Mouse (Mus musculus): Measurements from ENCODE around the gene Olfr552. TPM values are rescaled to one million over a fixed set of nuclear protein-coding genes. Genes with fewer than 3 reads are reported as not detected.
"Not testable (repeated sequence)": the region's sequence is repeated elsewhere in the genome, so short reads cannot be mapped to it uniquely, and the experiment has no call there.

Gene Olfr552
- total RNA-seq (2021): 0.19 TPM in 1 of 2 replicates, not detected in the other
- long read RNA-seq: 0 reads

DNA sequence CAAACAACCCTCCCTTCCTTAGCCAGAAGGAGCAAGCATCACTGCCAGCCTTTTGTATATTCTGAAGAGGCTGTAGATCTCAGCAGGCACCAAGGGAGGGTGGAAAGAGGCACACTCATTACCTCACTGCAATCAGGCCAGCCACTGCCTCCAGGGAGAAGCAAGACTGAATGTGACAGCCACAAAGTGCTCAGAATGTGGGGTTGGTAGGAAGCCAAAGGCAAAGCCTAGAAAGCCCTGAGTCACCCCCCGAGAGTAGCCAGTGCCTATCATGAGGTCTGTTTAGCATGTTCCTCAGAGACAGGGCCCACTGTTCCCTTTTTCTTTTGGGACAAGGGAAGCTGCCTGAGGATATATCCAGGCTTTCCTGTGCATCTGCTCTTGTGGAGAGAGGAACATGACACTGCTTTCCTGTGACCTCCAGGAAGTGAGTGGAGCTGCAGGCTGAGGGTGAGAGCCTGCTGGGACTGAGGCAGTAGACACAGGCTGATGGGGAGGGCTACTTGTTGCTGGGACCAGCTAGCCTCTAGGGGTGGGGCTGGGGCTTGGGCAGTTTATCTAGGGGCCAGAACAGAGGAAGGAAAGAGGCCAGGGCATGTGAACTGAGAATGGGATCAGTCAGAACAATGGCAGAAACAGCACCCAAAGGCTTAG lies at the start of gene Olfr552:
Olfr552 (plus strand) TSS at position 393 of the 654 bp plus-strand sequence.
- DNase-seq: no peak

DNA sequence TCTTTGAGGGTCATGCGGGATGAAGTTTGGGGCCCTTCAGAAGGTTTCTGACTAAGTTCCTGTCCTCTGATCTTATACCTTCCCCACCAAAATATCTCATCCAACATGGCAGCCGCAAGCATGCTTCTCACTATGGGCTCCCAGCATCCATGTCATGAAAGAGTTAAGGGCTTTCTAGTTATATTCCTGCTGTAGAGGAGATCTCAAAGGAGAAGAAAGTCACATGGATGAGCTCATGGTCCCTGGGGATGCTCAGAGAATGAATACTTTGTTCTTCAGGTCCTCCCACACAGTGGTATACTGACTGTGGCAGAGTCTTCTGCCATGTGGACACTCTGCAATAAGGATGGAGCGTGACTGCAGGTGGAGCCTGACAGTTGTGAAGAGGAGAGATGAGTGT lies 48.0 kb upstream of the Olfr552 start, which contains the start of gene Olfr549:
Olfr549 (plus strand) TSS at position 301 of the 400 bp plus-strand sequence.
- no peak for DNase-seq

DNA sequence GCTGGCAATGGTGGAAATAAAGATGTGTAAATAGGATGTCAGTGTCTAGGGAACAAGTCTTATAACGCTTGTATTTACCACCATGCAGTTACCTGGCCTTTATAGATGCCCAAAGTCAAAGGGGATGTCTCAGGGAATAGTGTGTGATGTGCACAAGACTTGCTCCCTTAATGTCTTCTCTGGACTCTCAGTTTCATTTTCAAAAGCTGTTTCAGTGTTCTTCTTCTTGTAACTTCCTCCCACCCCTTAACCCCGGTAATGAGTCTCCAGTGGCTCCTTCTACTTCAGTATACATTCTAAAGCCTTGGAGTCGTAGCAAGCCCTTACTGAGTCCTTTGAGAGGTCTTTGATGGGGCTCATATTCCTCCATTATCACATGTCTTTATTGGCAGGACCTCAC lies 44.3 kb upstream of the Olfr552 start:
- DNase-seq: no peak

DNA sequence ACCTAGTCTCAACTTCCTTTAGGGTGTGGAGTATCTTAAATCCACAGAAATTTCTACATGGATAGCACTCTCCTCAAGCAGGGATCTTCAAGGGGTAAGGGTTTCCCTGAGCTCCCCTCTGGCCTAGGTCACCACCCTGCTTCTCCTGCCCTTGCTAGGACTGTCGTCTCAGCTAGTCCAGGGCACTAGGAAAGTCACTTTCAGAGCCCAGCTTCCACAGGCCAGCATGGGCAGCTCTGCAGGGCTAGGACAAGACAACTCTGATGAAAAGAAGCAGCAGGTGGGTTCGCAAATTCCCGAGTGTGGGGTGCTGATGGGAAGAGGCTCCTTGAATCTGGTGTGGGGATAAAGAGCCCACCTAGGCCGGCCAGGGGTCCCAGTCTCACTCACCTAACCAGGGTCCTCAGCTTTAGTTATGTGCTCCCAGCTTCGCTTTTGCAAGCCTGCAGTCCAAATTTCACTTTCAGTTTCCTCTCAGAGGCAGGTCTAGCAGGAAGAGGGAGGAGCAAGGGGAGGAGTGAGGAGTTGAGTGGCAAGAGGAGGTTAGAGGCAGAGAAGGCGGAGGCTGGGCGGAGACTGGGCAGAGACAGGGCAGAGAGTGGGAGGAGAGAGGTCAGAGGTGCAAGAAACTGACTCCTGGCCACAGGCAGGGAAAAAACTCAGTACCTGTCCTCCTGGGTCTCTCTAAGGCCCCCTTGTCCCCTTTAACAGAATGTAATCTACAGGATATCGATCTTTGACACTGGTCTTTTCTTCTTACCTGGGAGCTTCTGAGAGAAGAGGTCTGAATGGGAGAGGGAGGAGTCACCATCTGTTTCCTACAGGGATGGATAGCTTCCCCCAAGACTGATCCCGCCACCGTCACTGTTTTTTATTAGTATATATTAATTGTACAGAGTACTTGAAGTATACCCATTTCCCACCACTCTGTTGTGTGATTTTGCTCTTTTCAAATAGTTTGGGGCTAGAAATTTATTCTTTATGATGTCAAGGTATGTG lies 32.3 kb upstream of the Olfr552 start, which contains the start of gene Trim21:
Trim21 (minus strand) TSS at position 488 of the 999 bp plus-strand sequence.
- peak; percentile 85 for DNase-seq

DNA sequence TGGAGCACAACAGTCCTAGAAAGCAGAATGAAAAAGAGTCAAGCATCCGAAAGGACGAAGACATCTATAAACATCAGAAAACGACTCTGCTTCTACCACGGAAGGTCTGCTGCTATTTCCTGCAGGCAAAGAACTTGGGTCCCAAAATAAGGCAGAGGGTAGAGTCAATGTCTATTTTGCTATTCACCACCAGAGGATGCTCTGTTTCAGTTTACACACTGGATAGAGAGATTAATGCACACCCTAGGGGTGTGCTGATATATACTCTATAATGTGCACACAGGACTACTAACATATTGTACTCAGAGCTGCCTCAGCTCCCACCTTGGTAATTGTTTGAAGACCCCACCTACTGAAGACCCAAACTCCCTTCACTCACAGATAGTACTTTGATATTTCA lies 31.4 kb upstream of the Olfr552 start:
- DNase-seq: no peak

DNA sequence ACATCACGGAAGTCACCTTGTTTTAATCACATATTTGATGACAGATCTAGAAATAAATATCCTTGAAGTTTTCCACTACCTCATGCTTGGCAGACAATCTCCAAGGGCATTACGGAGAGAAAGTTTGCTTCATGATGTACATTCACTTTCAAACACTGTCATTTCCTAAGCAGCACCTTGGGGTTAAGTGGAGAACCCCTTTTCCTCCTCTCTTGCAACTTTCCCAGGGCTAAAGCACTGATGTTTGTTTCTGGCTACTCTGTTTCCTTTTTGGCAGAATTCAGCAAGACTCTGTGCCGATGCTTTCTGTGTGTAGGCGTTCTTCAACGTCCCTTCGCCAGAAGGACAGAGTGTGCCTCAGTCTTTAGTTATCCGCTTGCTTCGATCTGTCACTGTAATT lies 26.4 kb upstream of the Olfr552 start, which contains the start of gene Olfr550:
Olfr550 (plus strand) TSS at position 301 of the 400 bp plus-strand sequence.
- DNase-seq: no peak

DNA sequence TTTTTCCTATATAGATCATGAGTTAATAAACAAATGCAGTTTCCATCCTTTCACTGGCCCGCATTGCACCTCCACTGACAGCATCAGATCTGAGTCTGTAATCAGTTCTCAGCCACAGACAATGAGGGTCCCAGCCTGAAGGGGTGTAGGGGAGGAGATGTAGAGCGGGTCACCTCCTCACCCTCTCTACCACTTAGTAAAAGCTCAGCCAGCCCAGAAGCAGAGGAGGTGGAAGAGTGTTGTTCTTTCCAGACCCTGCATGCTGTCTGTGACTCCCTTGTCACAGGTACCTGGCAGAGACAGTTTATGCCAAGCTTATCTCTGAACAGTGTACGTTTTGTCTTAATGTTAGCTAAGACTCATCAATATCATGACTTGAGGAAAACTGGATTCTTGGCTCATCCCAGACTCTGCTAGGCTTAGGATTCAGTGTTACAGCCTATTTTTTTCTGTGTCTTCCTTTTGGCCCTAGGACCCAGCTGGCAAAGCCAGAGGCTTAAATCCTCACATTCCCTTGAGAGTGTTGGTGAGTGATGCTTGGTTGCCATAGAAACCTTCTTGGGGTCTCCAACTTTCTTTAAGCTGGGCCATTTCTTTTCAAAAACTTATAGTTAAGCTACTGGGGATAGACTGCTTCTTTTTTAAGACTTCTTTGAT lies 24.3 kb upstream of the Olfr552 start:
- DNase-seq: no peak

DNA sequence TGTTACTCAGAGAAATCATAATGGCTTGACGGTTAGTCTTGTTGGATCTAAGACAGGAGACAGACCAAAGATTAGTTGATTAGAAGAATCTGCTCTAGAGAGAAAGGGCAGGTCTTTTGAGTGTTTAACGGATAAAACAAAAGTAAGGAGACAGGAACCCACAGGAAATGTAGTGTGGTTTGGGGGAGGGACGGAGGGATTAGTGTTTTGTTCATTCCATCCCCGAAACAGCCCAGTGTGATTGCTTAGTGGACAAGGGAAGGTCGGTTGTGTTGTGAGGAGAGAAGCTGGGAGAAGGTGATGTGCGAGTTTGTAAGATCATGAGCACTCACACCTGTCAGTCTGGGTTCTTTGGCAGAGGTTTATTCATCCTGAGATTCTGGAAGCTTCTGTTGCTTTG lies 21.6 kb upstream of the Olfr552 start:
- DNase-seq: no peak

DNA sequence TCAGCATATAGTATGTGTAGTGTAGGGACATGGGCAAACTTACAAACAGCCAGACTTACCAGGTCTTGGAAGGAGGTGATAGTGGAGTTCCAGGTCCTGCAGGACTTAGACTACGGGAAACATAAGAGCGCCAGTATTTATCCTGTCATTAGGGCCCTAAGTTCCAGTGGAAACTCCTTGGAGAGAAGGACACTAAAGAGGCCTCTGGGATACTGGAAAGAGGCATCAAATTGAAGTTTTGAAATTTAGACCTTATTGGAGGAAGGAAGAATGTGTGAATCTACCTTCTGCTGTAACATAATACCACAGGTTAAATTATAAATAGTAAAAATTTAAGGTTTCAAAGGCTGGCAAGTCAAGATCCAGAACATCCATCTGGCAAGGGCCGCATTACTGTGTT lies 5.8 kb upstream of the Olfr552 start, which contains the start of gene Olfr551:
Olfr551 (minus strand) TSS at position 101 of the 400 bp plus-strand sequence.
- no peak for DNase-seq

DNA sequence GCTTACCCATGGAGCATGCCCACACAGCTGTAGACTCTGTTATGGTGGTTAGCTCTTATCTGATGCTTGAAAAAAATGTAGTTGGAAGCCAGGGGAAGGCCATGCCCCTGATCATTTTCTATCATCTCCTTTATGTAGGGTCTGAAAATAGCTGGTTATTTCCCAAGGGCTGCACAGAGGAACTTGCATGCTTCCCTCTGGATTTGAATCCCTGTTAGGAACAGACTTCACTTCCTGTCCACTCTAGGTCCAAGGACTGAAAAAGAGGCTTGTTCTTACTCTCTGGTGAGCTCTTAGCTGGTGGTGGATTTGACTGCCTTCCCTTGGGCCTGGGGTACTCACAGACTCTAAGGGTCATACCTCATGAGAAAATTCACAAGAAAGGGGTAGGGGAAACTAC lies 20.5 kb downstream of the Olfr552 start, which contains the start of gene Olfr553:
Olfr553 (minus strand) TSS at position 101 of the 400 bp plus-strand sequence.
- DNase-seq: no peak

DNA sequence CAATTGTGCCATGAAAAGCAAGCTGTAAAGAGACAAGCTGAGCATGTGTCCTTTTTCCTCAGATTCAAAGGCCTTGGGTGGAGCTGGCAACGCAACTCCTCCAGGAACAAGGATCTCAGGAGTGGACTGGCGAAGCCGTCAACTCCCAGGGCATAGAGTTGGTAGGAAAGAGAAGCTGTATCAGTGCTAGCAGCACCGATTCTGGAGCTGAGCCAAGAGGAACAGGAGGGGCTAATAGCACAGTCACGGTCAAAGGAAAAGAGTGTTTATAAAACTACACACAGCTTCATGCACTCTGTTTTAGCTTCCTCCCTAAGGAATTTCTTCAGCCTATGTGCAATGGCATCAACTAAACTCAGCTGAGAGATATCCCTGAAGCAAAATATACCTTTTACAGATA lies 22.0 kb downstream of the Olfr552 start:
- DNase-seq: no peak

DNA sequence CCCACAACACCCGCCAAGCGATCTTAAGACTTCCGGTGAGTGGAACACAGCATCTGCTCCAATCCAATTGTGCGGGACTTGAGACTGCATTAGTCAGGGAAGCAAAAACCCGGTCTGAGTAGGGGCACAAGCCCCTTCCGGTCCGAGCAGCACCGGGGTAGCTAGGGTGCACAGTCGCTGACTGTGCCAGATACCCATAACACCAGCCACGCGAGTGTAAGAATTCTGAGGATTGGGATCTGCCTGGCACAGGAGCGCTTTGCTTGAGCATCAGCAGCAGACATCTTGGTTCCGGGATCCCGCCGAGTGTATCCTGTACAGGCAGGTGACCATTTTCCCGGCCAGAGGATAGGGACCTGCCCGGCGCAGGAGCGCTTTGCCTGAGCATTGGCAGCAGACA lies 22.8 kb downstream of the Olfr552 start:
- DNase-seq: not testable (repeated sequence)

DNA sequence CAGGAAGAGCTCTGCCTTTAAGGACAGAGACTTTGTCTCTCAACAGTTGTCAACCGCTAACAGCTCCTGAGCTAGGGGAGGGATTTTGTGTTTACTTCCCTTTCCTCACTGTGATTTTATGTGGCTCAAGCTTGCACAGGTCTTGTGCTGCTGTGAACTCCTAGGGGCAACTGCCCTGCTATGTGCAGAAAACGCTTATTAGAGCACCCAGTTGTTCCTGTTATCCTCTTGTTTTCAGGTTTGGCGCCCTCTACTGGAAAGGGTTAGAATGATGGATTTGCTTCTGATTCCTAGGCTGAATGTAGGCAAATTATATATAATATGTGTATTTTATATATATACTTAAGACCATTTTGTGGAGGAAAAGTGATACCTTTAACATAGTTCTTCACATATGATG lies 39.1 kb downstream of the Olfr552 start:
- peak; percentile 5 for DNase-seq

DNA sequence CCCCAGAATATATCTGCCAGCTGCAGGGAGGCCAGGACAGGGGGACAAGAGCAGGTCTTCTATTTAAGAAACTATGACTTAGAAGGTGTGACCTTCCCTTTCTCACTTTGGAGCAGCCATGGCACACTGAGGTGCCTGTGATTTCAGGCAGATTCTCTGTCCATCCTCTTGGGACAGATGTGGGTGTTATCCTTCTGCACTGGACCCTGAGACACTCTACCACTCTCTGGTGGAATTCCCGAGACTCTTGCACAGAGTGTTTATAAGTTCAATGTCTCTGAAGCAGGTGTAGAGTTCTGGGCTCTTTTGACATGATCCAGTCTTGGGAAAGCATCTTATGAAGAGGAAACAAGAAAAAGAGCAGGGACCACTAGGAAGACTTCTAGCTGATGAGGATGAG lies 40.6 kb downstream of the Olfr552 start, which contains the start of gene Olfr554:
Olfr554 (plus strand) TSS at position 301 of the 400 bp plus-strand sequence.
- DNase-seq: no peak

DNA sequence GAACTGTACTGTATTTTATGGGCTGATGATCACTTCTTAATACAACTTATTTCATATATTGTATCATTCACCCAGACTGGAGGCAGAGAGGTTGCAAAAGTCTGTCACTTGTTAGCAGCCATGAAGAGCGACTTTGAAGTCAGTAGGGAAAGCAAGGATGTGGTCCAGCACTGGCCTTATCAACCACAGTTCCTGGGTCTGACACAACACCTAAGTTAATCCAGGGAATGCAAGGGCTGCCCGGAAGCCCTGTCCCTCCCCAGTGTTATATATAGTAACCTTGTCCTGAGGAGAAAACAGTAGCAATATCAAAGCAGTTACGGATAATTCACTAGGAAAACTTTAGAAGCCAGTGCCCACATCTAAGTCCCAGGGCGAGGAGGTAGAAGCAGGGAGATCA lies 47.4 kb downstream of the Olfr552 start:
- not testable (repeated sequence) for DNase-seq

Other genes with a start within 250 kb of the Olfr552 start
- gene Rrm1, start 156.1 kb upstream of the Olfr552 start, total RNA-seq (2021): 28.2 and 36.0 TPM in 2 replicates
- gene Olfr543, start 116.1 kb upstream of the Olfr552 start, total RNA-seq (2021): not detected in 2 replicates
- not detected in 2 replicates for gene Olfr544, start 109.5 kb upstream of the Olfr552 start, total RNA-seq (2021)
- not detected in 2 replicates for gene Olfr545, start 98.2 kb upstream of the Olfr552 start, total RNA-seq (2021)
- not detected in 2 replicates for gene Olfr547, start 63.0 kb upstream of the Olfr552 start, total RNA-seq (2021)
- not detected in 2 replicates for gene Olfr548-ps1, start 56.9 kb upstream of the Olfr552 start, total RNA-seq (2021)
- gene Olfr549, start 47.9 kb upstream of the Olfr552 start, total RNA-seq (2021): not detected in 2 replicates
- gene Trim21, start 32.3 kb upstream of the Olfr552 start, total RNA-seq (2021): 11.6 and 17.7 TPM in 2 replicates
- gene Olfr550, start 26.3 kb upstream of the Olfr552 start, total RNA-seq (2021): not detected in 2 replicates
- not detected in 2 replicates for gene Olfr551, start 5.9 kb upstream of the Olfr552 start, total RNA-seq (2021)
- not detected in 2 replicates for gene Olfr553, start 20.4 kb downstream of the Olfr552 start, total RNA-seq (2021)
- not detected in 2 replicates for gene Olfr554, start 40.7 kb downstream of the Olfr552 start, total RNA-seq (2021)
- not detected in 2 replicates for gene Olfr555, start 61.1 kb downstream of the Olfr552 start, total RNA-seq (2021)
- gene Olfr556, start 67.1 kb downstream of the Olfr552 start, total RNA-seq (2021): not detected in 2 replicates
- 13.9 and 17.4 TPM in 2 replicates for gene Trim68, start 89.6 kb downstream of the Olfr552 start, total RNA-seq (2021)
- gene Olfr557, start 98.1 kb downstream of the Olfr552 start, total RNA-seq (2021): not detected in 2 replicates
- gene Olfr558, start 104.4 kb downstream of the Olfr552 start, total RNA-seq (2021): 0.36 and 0.38 TPM in 2 replicates
- gene Olfr33, start 121.3 kb downstream of the Olfr552 start, total RNA-seq (2021): not detected in 2 replicates
- not detected in 2 replicates for gene Olfr559, start 129.7 kb downstream of the Olfr552 start, total RNA-seq (2021)
- not detected in 2 replicates for gene Olfr560, start 161.6 kb downstream of the Olfr552 start, total RNA-seq (2021)
- 0.24 and 0.43 TPM in 2 replicates for gene Olfr78, start 161.7 kb downstream of the Olfr552 start, total RNA-seq (2021)
- gene Olfr561, start 173.5 kb downstream of the Olfr552 start, total RNA-seq (2021): not detected in 2 replicates
- gene Olfr564, start 205.7 kb downstream of the Olfr552 start, total RNA-seq (2021): not detected in 2 replicates